Mouse (Mus musculus) thymus, postnatal 4 days (tissue): ENCODE results near the gene Elf2.

Source experiments
- DNase-seq: peaks from one replicate; pipeline ENCODE4 v3.0.0; 2021

Gene Elf2

GRCm38 (mm10) chr3:51276421-51277111, 63.9 kb downstream of the Elf2 start:
- peak; percentile 74 for DNase-seq

- peak; percentile 97 for DNase-seq
Observed at GRCm38 (mm10) chr3:51275956-51276398, 64.5 kb downstream of the Elf2 start.

GRCm38 (mm10) chr3:51270069-51270817, 70.2 kb downstream of the Elf2 start:
- DNase-seq, result no peak

GRCm38 (mm10) chr3:51268434-51268833, 72.0 kb downstream of the Elf2 start:
- no peak for DNase-seq

- DNase-seq, result no peak
Observed at GRCm38 (mm10) chr3:51262942-51263341, 77.5 kb downstream of the Elf2 start.

- no peak for DNase-seq
Observed at GRCm38 (mm10) chr3:51258070-51258469, 82.4 kb downstream of the Elf2 start.

- DNase-seq, result no peak
Observed at GRCm38 (mm10) chr3:51256450-51256849, 84.0 kb downstream of the Elf2 start.

GRCm38 (mm10) chr3:51254784-51255183, 85.7 kb downstream of the Elf2 start:
- no peak for DNase-seq

- no peak for DNase-seq
Observed at GRCm38 (mm10) chr3:51252689-51253402, 87.6 kb downstream of the Elf2 start.

- no peak for DNase-seq
Observed at GRCm38 (mm10) chr3:51252223-51252622, 88.2 kb downstream of the Elf2 start.

- no peak for DNase-seq
Observed at GRCm38 (mm10) chr3:51251057-51251456, 89.4 kb downstream of the Elf2 start.

- no peak for DNase-seq
Observed at GRCm38 (mm10) chr3:51249866-51250265, 90.6 kb downstream of the Elf2 start.

GRCm38 (mm10) chr3:51249460-51249859, 91.0 kb downstream of the Elf2 start:
- no peak for DNase-seq

- no peak for DNase-seq
Observed at GRCm38 (mm10) chr3:51248600-51248999, 91.9 kb downstream of the Elf2 start.

GRCm38 (mm10) chr3:51247704-51248103, 92.8 kb downstream of the Elf2 start:
- no peak for DNase-seq

- DNase-seq, result no peak
Observed at GRCm38 (mm10) chr3:51239541-51239940, 100.9 kb downstream of the Elf2 start.

GRCm38 (mm10) chr3:51238515-51238914, 101.9 kb downstream of the Elf2 start:
- DNase-seq, result no peak

- no peak for DNase-seq
Observed at GRCm38 (mm10) chr3:51234752-51235055, 105.8 kb downstream of the Elf2 start.

GRCm38 (mm10) chr3:51233918-51234751, 106.3 kb downstream of the Elf2 start:
- DNase-seq, result peak; percentile 93

GRCm38 (mm10) chr3:51233474-51233873, 107.0 kb downstream of the Elf2 start:
- DNase-seq, result no peak

GRCm38 (mm10) chr3:51232205-51232910, 108.1 kb downstream of the Elf2 start:
- no peak for DNase-seq

GRCm38 (mm10) chr3:51231499-51231898, 109.0 kb downstream of the Elf2 start:
- DNase-seq, result no peak
